Mouse (Mus musculus) mouse embryonic stem cell (cell line): Measurements from ENCODE around the gene Rnf227.

ENCODE experiments used
- in situ Hi-C, 2 experiments: fragments of 300-500 bp; cut with MboI; formaldehyde crosslinking; loops; 1 replicate in 1 of 2; 3 replicates in 1 of 2; pipeline ENCODE4 v1.14.3; 2019 to 2020; ENCODE audit warnings: low sequenced_read_pairs in 2 of 2, low pct_unique_long_range_greater_than_20kb in 1 of 2, mixed read lengths in 1 of 2; ENCODE audit not compliant: unreplicated experiment in 1 of 2

Rnf227 gene

GRCm38 (mm10) chr11:69327157-69327442, 13.2 kb upstream of the Rnf227 start:
- in situ Hi-C loops, result no loop called here

GRCm38 (mm10) chr11:69327648-69328047, 12.6 kb upstream of the Rnf227 start:
- in situ Hi-C loops, result no loop called here

- in situ Hi-C loops, result no loop called here
Observed at GRCm38 (mm10) chr11:69328517-69328916, 11.7 kb upstream of the Rnf227 start.

GRCm38 (mm10) chr11:69331152-69331551, 9.1 kb upstream of the Rnf227 start:
- in situ Hi-C loops, result no loop called here

GRCm38 (mm10) chr11:69331929-69332405, 8.3 kb upstream of the Rnf227 start:
- in situ Hi-C loops, result no loop called here

- in situ Hi-C loops, result no loop called here
Observed at GRCm38 (mm10) chr11:69332713-69333253, 7.5 kb upstream of the Rnf227 start.

GRCm38 (mm10) chr11:69333922-69334321, 6.3 kb upstream of the Rnf227 start:
- in situ Hi-C loops, result no loop called here

- in situ Hi-C loops, result no loop called here
Observed at GRCm38 (mm10) chr11:69334796-69335195, 5.5 kb upstream of the Rnf227 start.

- in situ Hi-C loops, result no loop called here
Observed at GRCm38 (mm10) chr11:69346441-69346840, 6.2 kb downstream of the Rnf227 start.

GRCm38 (mm10) chr11:69356544-69356943, 16.3 kb downstream of the Rnf227 start:
- in situ Hi-C loops, result no loop called here

- in situ Hi-C loops, result no loop called here
Observed at GRCm38 (mm10) chr11:69357690-69358089, 17.4 kb downstream of the Rnf227 start.

- in situ Hi-C loops, result no loop called here
Observed at GRCm38 (mm10) chr11:69362021-69362420, 21.8 kb downstream of the Rnf227 start.

- in situ Hi-C loops, result no loop called here
Observed at GRCm38 (mm10) chr11:69362479-69362878, 22.2 kb downstream of the Rnf227 start.

- in situ Hi-C loops, result no loop called here
Observed at GRCm38 (mm10) chr11:69364376-69364775, 24.1 kb downstream of the Rnf227 start.

GRCm38 (mm10) chr11:69364910-69365309, 24.6 kb downstream of the Rnf227 start:
- in situ Hi-C loops, result no loop called here

- in situ Hi-C loops, result no loop called here
Observed at GRCm38 (mm10) chr11:69365722-69366121, 25.5 kb downstream of the Rnf227 start.

- in situ Hi-C loops, result no loop called here
Observed at GRCm38 (mm10) chr11:69366157-69366854, 26.0 kb downstream of the Rnf227 start.

- in situ Hi-C loops, result no loop called here
Observed at GRCm38 (mm10) chr11:69366855-69367615, 26.8 kb downstream of the Rnf227 start.

GRCm38 (mm10) chr11:69367616-69368355, 27.5 kb downstream of the Rnf227 start:
- in situ Hi-C loops, result no loop called here
